Mouse (Mus musculus): Measurements from ENCODE around the gene 1600014C23Rik. TPM values are rescaled to one million over a fixed set of nuclear protein-coding genes. Genes with fewer than 3 reads are reported as not detected.

The 1600014C23Rik gene
- total RNA-seq, 2 experiments from 2014 or later, result 0.73 TPM; not detected in 1

DNA sequence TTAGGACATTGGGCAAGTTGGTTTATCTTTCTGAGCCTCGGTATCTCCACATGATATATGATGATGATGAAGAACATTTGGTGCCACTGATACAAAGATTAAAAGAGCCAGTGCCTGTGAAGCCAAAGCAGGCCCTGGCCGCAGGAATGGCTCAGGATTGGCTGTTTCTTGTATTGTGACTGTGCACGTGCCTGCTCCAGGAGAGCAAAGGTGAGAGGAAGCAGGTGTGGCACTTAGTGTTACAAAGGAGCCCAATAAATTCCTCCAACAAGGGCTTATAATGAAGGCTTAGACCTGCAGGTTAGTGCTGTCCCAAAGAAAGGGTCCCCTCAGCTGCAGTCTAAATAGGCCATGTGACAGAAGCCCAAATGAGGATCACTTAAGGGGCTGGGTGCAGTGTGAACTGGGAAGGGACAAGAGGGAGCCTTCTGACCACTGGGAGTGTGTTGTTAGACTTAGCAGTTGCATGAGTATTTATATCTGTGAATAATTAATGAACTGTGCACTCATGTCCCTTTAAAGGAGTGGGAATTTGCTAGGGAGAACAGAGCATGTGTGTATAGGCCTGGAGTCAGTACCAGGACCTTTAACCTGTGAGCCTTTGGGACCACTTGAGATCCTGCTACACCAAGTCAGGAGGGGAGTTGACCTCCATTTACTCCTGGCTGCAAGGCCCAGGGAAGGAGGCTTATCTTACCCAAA is 34.5 kb downstream of the 1600014C23Rik start:
- intact Hi-C loops (cut with DNase I), result no loop called here
- no peak for DNase-seq (ENCODE audit: low spot score in 2 of 2)

- intact Hi-C loops (cut with DNase I), result no loop called here
- no peak for DNase-seq (ENCODE audit: low spot score in 2 of 2)
These were observed 35.3 kb downstream of the 1600014C23Rik start for GRCm38 (mm10) chr17:45698368-45698767.

DNA sequence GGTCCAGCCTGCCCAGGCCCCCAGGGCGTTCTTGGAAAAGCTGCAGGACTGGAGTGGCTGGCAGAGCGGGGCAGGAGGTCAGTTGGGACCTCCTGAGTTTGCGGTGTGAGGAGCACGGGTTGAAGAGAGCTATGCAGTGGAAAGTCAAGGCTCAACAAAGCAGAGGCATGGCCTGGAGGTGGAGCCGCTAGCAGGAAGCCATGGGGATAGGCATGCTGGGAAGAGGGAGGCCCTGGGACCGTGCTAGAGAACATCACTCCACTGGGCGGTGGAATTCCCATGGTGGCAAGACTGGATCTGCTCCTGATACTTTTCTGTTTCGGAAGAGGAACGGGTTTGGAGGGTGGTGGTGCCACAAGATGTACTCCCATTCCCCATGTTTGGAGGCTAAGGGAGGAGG is 36.7 kb downstream of the 1600014C23Rik start:
- intact Hi-C loops (cut with DNase I), result no loop called here
- no peak for DNase-seq (ENCODE audit: low spot score in 2 of 2)

GRCm38 (mm10) chr17:45695227-45696120 is 38.2 kb downstream of the 1600014C23Rik start:
- intact Hi-C loops (cut with DNase I), result no loop called here
- DNase-seq (ENCODE audit: low spot score in 2 of 2), result no peak

DNA sequence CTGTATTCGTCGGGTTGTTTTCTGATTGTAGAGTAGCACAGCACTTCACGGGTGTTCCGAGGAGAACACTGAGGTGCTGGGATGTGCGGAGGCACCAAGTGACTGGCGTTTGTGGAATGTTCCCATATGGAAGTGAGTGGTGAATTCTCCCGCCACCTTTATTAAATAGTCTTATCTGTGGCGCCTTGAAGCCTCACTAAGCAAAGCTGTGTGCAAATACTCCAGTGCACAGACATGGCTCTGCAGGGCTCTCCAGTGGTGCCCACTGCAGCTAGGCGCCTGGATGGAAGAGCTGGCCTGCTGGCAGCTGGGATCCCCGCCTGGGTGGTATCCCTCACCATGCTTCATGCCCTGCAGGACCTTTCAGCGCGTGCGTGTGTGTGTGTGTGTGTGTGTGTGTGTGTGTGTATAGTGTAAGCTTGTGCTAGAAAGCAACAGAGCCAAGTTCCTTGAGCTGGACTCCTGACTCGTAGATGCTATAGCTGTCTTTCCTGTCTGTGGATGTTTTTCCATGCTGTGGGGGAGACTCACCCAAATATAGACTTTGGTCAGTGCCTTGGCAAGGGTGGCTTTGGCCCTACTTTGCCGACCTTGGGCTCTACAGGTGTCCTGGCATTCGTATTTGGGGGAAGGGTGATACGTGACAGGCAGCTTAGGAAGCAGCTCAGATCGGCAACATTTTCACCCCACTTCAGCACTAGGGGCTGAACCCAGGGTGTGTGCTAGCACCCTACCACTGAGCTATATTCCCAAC is 39.7 kb downstream of the 1600014C23Rik start:
- intact Hi-C loops (cut with DNase I), result no loop called here
- DNase-seq (ENCODE audit: low spot score in 2 of 2), result no peak

GRCm38 (mm10) chr17:45692159-45692558 is 41.5 kb downstream of the 1600014C23Rik start:
- intact Hi-C loops (cut with DNase I), result no loop called here

GRCm38 (mm10) chr17:45690044-45690443 is 43.6 kb downstream of the 1600014C23Rik start:
- intact Hi-C loops (cut with DNase I), result no loop called here
- DNase-seq (ENCODE audit: low spot score in 2 of 2), result no peak

More at GRCm38 (mm10) chr17:45692159-45692558, 41.5 kb downstream of the 1600014C23Rik start:
- DNase-seq (ENCODE audit: low spot score in 2 of 2), result no peak

DNA sequence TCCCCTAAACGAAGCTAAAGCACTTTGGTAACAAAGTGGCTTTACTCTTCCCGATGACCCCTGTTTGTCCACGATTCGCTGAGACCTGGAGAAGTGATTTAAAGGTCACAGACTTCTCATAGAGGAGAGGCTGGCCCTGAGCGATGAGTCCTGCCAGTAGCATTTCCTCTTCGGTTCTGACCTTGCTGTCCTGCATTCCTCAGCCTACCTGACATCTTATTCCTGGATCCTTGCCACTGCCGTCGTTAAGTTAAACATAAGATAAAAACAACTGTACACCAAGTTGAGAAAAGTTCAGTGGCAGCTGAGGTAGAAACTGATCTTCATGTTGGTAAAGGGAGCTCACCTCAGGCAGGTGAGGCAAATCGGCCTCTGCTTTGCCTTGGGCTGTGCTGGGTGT is 44.5 kb downstream of the 1600014C23Rik start:
- DNase-seq (ENCODE audit: low spot score in 2 of 2), result no peak

GRCm38 (mm10) chr17:45686716-45687115 is 46.9 kb downstream of the 1600014C23Rik start, which contains the start of gene Tmem63b:
Tmem63b (minus strand) TSS chr17:45686905.
- intact Hi-C loops (cut with DNase I), result no loop called here

More for the DNA sequence above, 44.5 kb downstream of the 1600014C23Rik start:
- intact Hi-C loops (cut with DNase I), result no loop called here

DNA sequence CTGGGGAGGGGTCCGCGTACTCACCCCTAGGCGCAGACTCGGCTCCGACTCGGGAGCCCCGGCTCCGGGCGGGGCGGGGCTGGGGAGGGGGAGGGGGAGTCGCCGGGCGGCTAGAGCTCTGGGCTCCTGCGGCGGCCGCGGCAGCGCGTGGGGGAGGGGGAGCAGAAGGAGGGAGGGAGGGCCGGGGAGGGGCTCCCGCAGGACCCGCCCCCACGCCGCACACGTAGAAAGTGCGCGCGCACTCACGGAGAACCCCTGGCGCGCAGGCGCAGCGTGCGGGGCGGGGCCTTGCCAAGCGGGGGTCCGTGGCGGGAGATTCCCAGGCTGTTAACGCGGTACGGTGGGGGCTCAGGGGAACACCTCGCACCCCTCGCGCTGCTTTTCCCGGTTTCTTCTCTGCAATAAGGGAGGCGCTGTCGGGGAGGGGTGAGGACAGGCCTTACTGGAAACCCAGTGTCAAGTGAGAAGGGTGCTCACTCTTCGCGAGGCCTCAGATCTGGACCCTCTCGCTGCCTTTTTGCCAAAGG is 47.5 kb downstream of the 1600014C23Rik start, which contains the start of gene Mrpl14:
Gene Mrpl14 (plus strand): TSS at position 230 of the 527 bp plus-strand sequence.
- DNase-seq (ENCODE audit: low spot score in 2 of 2), result peak; percentile 92 to 93
- intact Hi-C loops (cut with DNase I), result no loop called here

More at GRCm38 (mm10) chr17:45686716-45687115, 46.9 kb downstream of the 1600014C23Rik start, which contains the start of gene Tmem63b:
- no peak for DNase-seq (ENCODE audit: low spot score in 2 of 2)

DNA sequence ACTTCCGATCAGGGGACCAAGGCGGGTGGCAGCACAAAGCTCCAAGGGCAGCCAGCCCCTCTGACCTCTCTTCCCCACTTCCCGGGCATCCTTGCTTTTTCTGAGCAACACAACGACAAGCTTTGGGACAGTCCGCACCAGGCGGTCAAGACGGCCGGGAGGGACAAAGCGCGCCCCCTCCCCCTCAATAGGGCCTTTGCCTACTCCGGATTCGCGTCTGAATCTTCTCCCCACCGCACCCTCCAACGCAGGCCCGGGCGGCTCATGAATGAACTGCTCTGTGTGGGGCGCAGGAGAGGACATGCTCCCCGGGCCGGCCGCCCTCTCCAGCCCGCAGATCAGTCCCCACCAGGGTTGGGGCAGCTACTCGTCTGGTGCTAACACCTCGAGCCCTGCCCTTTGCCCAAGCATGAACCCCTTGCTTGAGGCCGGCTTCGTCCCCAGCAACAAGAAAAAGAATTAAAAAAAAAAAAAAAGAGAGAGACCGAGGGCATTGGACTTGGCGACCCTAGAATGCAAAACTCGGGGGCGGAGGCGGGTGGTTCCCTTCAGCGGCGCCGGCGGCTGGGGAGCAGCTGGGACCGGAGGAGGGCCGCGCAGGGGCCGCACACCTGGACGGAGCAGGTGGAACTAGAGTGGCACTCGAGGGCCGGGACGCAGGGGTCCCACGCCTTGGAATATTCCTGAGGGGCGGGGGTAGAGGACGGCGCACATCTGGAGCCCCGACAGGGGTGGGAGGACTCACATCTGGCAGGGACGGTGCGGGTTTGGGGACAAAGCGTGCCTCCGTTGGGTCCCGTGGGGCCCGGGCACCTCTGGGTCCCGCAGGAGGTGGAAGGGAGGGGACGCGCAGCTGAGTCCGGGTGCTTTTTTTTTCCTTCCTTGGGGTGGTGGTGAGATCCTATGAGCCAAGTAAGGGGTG is 48.2 kb downstream of the 1600014C23Rik start:
- intact Hi-C loops (cut with DNase I), result no loop called here
- peak; percentile 48 to 57 for DNase-seq (ENCODE audit: low spot score in 2 of 2)

- intact Hi-C loops (cut with DNase I), result loop anchor here (5.0 kb wide), 1 partner anchor 348 kb away; the partner anchor contains the start of gene Vegfa
- no peak for DNase-seq (ENCODE audit: low spot score in 2 of 2)
These were observed 48.9 kb downstream of the 1600014C23Rik start for GRCm38 (mm10) chr17:45684667-45685131.

Other genes with a start within 250 kb of the 1600014C23Rik start
- 10 to 100 TPM; 23.0 to 24.6 TPM for gene Aars2, start 227.0 kb downstream of the 1600014C23Rik start, total RNA-seq (2021)
- 1 to 10 TPM; 1.1 to 1.3 TPM for gene Tcte1, start 210.4 kb downstream of the 1600014C23Rik start, total RNA-seq (2021)
- 100 to 1,000 TPM; 118 to 128 TPM for gene Tmem151b, start 184.2 kb downstream of the 1600014C23Rik start, total RNA-seq (2021)
- gene Nfkbie, start 178.1 kb downstream of the 1600014C23Rik start, total RNA-seq (2021), result 1 to 10 TPM; 1.6 to 2.0 TPM
- gene Slc35b2, start 170.0 kb downstream of the 1600014C23Rik start, total RNA-seq (2021), result 10 to 100 TPM; 30.3 to 32.2 TPM
- 1,000 to 10,000 TPM; 1,565 to 1,601 TPM for gene Hsp90ab1, start 160.6 kb downstream of the 1600014C23Rik start, total RNA-seq (2021)
- 10 to 100 TPM; 16.8 to 18.8 TPM for gene Slc29a1, start 134.2 kb downstream of the 1600014C23Rik start, total RNA-seq (2021)
- gene Mymx, start 131.7 kb downstream of the 1600014C23Rik start, total RNA-seq (2021), result not detected
- under 1 TPM; 0.18 to 0.21 TPM for gene Capn11, start 74.5 kb downstream of the 1600014C23Rik start, total RNA-seq (2021)
- 10 to 100 TPM; 39.5 to 41.2 TPM for gene Mrpl14, start 47.5 kb downstream of the 1600014C23Rik start, total RNA-seq (2021)
- 100 to 1,000 TPM; 178 to 186 TPM for gene Tmem63b, start 46.9 kb downstream of the 1600014C23Rik start, total RNA-seq (2021)

Measured in left cerebral cortex, postnatal 25 days (tissue).